Mouse (Mus musculus): Measurements from ENCODE around the gene Kcp. TPM values are rescaled to one million over a fixed set of nuclear protein-coding genes. Genes with fewer than 3 reads are reported as not detected.

The Kcp gene
- polyA plus RNA-seq, 1 experiment from 2014 or later, result 32.8 TPM

GRCm38 (mm10) chr6:29434911-29435691 is 72.7 kb downstream of the Kcp start:
- Histone ChIP-seq H3K36me3 (ENCODE audit: control insufficient read depth, insufficient read depth, low read length) (peaks cover 7% of the 10 kb centered on the region; the same call in 1 of the 2 replicates), H3K9me3 (ENCODE audit: control insufficient read depth, low read length) (no peaks in the 10 kb centered on the region), H3K4me1 (ENCODE audit: control insufficient read depth, insufficient read depth, low read length) (peaks cover 32% of the 10 kb centered on the region), H3K4me3 (ENCODE audit: low read length) (peak overlapping the region; percentile 60), H3K4me2 (replicated peaks; ENCODE audit: low read depth, low read length) (peak overlapping the region; percentile 86), H3K27me3 (ENCODE audit: control insufficient read depth, insufficient read depth, low read length) (peaks cover 4% of the 10 kb centered on the region), H3K27ac (ENCODE audit: low read depth, low read length) (peak overlapping the region; percentile 89), H3K9ac (ENCODE audit: low read depth, low read length) (peak overlapping the region; percentile 53)
- ATAC-seq (ENCODE audit: low FRiP score, low TSS enrichment), result peak; percentile 61
- 4% methylated on average over 11 of the region's 13 CpGs for WGBS

- 5% methylated on average over 27 of the region's 27 CpGs for WGBS
- Histone ChIP-seq H3K27me3 (ENCODE audit: control insufficient read depth, insufficient read depth, low read length) (peaks cover 4% of the 10 kb centered on the region), H3K36me3 (ENCODE audit: control insufficient read depth, insufficient read depth, low read length) (peaks cover 3% of the 10 kb centered on the region; the same call in 1 of the 2 replicates), H3K9ac (ENCODE audit: low read depth, low read length) (peak overlapping the region; percentile 66), H3K4me1 (ENCODE audit: control insufficient read depth, insufficient read depth, low read length) (peaks cover 32% of the 10 kb centered on the region), H3K9me3 (ENCODE audit: control insufficient read depth, low read length) (no peaks in the 10 kb centered on the region), H3K4me3 (ENCODE audit: low read length) (peak overlapping the region; percentile 60), H3K27ac (ENCODE audit: low read depth, low read length) (peak overlapping the region; percentile 89; the same call in 1 of the 2 replicates), H3K4me2 (replicated peaks; ENCODE audit: low read depth, low read length) (peak overlapping the region; percentile 86)
- peak; percentile 2; the same call in 1 of the 2 replicates for ATAC-seq (ENCODE audit: low FRiP score, low TSS enrichment)
Observed at GRCm38 (mm10) chr6:29433804-29434795, 73.7 kb downstream of the Kcp start.

GRCm38 (mm10) chr6:29433038-29433803 is 74.5 kb downstream of the Kcp start, which contains the start of gene Flnc:
Flnc (plus strand) TSS chr6:29433256.
- Histone ChIP-seq H3K36me3 (ENCODE audit: control insufficient read depth, insufficient read depth, low read length) (no peaks in the 10 kb centered on the region; the same call in 1 of the 2 replicates), H3K27ac (ENCODE audit: low read depth, low read length) (no peak within 1 kb of the TSS; the same call in 1 of the 2 replicates), H3K9ac (ENCODE audit: low read depth, low read length) (peak within 1 kb of the TSS; percentile 66), H3K4me2 (replicated peaks; ENCODE audit: low read depth, low read length) (peak within 1 kb of the TSS; percentile 86), H3K9me3 (ENCODE audit: control insufficient read depth, low read length) (no peaks in the 10 kb centered on the region), H3K27me3 (ENCODE audit: control insufficient read depth, insufficient read depth, low read length) (peaks cover 4% of the 10 kb centered on the region), H3K4me1 (ENCODE audit: control insufficient read depth, insufficient read depth, low read length) (peaks cover 32% of the 10 kb centered on the region), H3K4me3 (ENCODE audit: low read length) (peak within 1 kb of the TSS; percentile 60)
- peak; percentile 26 for ATAC-seq (ENCODE audit: low FRiP score, low TSS enrichment)
- WGBS, result under 1% methylated on average over 75 of the region's 77 CpGs

GRCm38 (mm10) chr6:29432676-29433037 is 75.1 kb downstream of the Kcp start:
- H3K4me1 ChIP-seq (ENCODE audit: control insufficient read depth, insufficient read depth, low read length), result peaks cover 32% of the 10 kb centered on the region

GRCm38 (mm10) chr6:29432156-29432555 is 75.6 kb downstream of the Kcp start:
- 61% methylated on average over 3 of the region's 3 CpGs for WGBS
- H3K27ac ChIP-seq (ENCODE audit: low read depth, low read length), result no peak overlapping the region
- peaks cover 32% of the 10 kb centered on the region for H3K4me1 ChIP-seq (ENCODE audit: control insufficient read depth, insufficient read depth, low read length)

More at GRCm38 (mm10) chr6:29432676-29433037, 75.1 kb downstream of the Kcp start:
- Histone ChIP-seq H3K27me3 (ENCODE audit: control insufficient read depth, insufficient read depth, low read length) (peaks cover 4% of the 10 kb centered on the region), H3K36me3 (ENCODE audit: control insufficient read depth, insufficient read depth, low read length) (no peaks in the 10 kb centered on the region), H3K4me3 (ENCODE audit: low read length) (peak overlapping the region; percentile 60), H3K27ac (ENCODE audit: low read depth, low read length) (no peak overlapping the region), H3K9me3 (ENCODE audit: control insufficient read depth, low read length) (no peaks in the 10 kb centered on the region), H3K9ac (ENCODE audit: low read depth, low read length) (peak overlapping the region; percentile 66; the same call in 1 of the 2 replicates), H3K4me2 (replicated peaks; ENCODE audit: low read depth, low read length) (peak overlapping the region; percentile 86)
- ATAC-seq (ENCODE audit: low FRiP score, low TSS enrichment), result no peak

GRCm38 (mm10) chr6:29431473-29431872 is 76.3 kb downstream of the Kcp start:
- Histone ChIP-seq H3K4me1 (ENCODE audit: control insufficient read depth, insufficient read depth, low read length) (peaks cover 28% of the 10 kb centered on the region), H3K27ac (ENCODE audit: low read depth, low read length) (no peak overlapping the region), H3K4me3 (ENCODE audit: low read length) (no peak overlapping the region), H3K27me3 (ENCODE audit: control insufficient read depth, insufficient read depth, low read length) (peaks cover 4% of the 10 kb centered on the region), H3K9me3 (ENCODE audit: control insufficient read depth, low read length) (no peaks in the 10 kb centered on the region), H3K4me2 (replicated peaks; ENCODE audit: low read depth, low read length) (no peak overlapping the region), H3K36me3 (ENCODE audit: control insufficient read depth, insufficient read depth, low read length) (no peaks in the 10 kb centered on the region), H3K9ac (ENCODE audit: low read depth, low read length) (no peak overlapping the region)
- ATAC-seq (ENCODE audit: low FRiP score, low TSS enrichment), result no peak
- 31% methylated on average over 5 of the region's 5 CpGs for WGBS

More at GRCm38 (mm10) chr6:29432156-29432555, 75.6 kb downstream of the Kcp start:
- H3K36me3 ChIP-seq (ENCODE audit: control insufficient read depth, insufficient read depth, low read length), result no peaks in the 10 kb centered on the region
- H3K9me3 ChIP-seq (ENCODE audit: control insufficient read depth, low read length), result no peaks in the 10 kb centered on the region
- no peak overlapping the region for H3K4me3 ChIP-seq (ENCODE audit: low read length)
- H3K27me3 ChIP-seq (ENCODE audit: control insufficient read depth, insufficient read depth, low read length), result peaks cover 4% of the 10 kb centered on the region
- H3K9ac ChIP-seq (ENCODE audit: low read depth, low read length), result no peak overlapping the region
- ATAC-seq (ENCODE audit: low FRiP score, low TSS enrichment), result no peak
- no peak overlapping the region for H3K4me2 ChIP-seq (replicated peaks; ENCODE audit: low read depth, low read length)

GRCm38 (mm10) chr6:29430681-29431420 is 76.9 kb downstream of the Kcp start:
- Histone ChIP-seq H3K4me2 (replicated peaks; ENCODE audit: low read depth, low read length) (no peak overlapping the region), H3K27ac (ENCODE audit: low read depth, low read length) (no peak overlapping the region), H3K9ac (ENCODE audit: low read depth, low read length) (no peak overlapping the region), H3K27me3 (ENCODE audit: control insufficient read depth, insufficient read depth, low read length) (peaks cover 4% of the 10 kb centered on the region), H3K4me1 (ENCODE audit: control insufficient read depth, insufficient read depth, low read length) (peaks cover 21% of the 10 kb centered on the region), H3K4me3 (ENCODE audit: low read length) (no peak overlapping the region), H3K36me3 (ENCODE audit: control insufficient read depth, insufficient read depth, low read length) (no peaks in the 10 kb centered on the region), H3K9me3 (ENCODE audit: control insufficient read depth, low read length) (no peaks in the 10 kb centered on the region)
- ATAC-seq (ENCODE audit: low FRiP score, low TSS enrichment), result no peak
- 40% methylated on average over 15 of the region's 15 CpGs for WGBS

- ATAC-seq (ENCODE audit: low FRiP score, low TSS enrichment), result no peak
- Histone ChIP-seq H3K27ac (ENCODE audit: low read depth, low read length) (no peak overlapping the region), H3K4me2 (replicated peaks; ENCODE audit: low read depth, low read length) (no peak overlapping the region), H3K4me1 (ENCODE audit: control insufficient read depth, insufficient read depth, low read length) (0 out of 2 replicates have a peak, but pooled peaks cover 3% of the 10 kb centered on the region), H3K9me3 (ENCODE audit: control insufficient read depth, low read length) (no peaks in the 10 kb centered on the region), H3K36me3 (ENCODE audit: control insufficient read depth, insufficient read depth, low read length) (no peaks in the 10 kb centered on the region), H3K4me3 (ENCODE audit: low read length) (no peak overlapping the region), H3K27me3 (ENCODE audit: control insufficient read depth, insufficient read depth, low read length) (peaks cover 4% of the 10 kb centered on the region; the same call in 1 of the 2 replicates), H3K9ac (ENCODE audit: low read depth, low read length) (no peak overlapping the region)
- WGBS, result 65% methylated on average over 4 of the region's 4 CpGs
Observed at GRCm38 (mm10) chr6:29428171-29428570, 79.6 kb downstream of the Kcp start.
